Mouse (Mus musculus) mature B cell (primary cell): Measurements from ENCODE around the gene Tbc1d10a.
"Not testable (repeated sequence)": the region's sequence is repeated elsewhere in the genome, so short reads cannot be mapped to it uniquely, and the experiment has no call there.

ENCODE experiments used
- in situ Hi-C: fragments of 300-500 bp; cut with MboI; formaldehyde crosslinking; loops from 2 replicates; pipeline ENCODE4 v1.14.3; 2019

Gene Tbc1d10a

GRCm38 (mm10) chr11:4183511-4183910 is 3.1 kb upstream of the Tbc1d10a start:
- in situ Hi-C loops: no loop called here

GRCm38 (mm10) chr11:4184251-4184952 is 2.2 kb upstream of the Tbc1d10a start:
- in situ Hi-C loops: no loop called here

- in situ Hi-C loops: not testable (repeated sequence)
These were observed 1.1 kb upstream of the Tbc1d10a start for GRCm38 (mm10) chr11:4185480-4185879.

GRCm38 (mm10) chr11:4187318-4187700 is 720 bp downstream of the Tbc1d10a start:
- in situ Hi-C loops: no loop called here

- in situ Hi-C loops: no loop called here
These were observed 2.6 kb downstream of the Tbc1d10a start for GRCm38 (mm10) chr11:4189182-4189581.

- in situ Hi-C loops: no loop called here
These were observed 4.1 kb downstream of the Tbc1d10a start for GRCm38 (mm10) chr11:4190677-4191076.

GRCm38 (mm10) chr11:4192757-4193156 is 6.2 kb downstream of the Tbc1d10a start:
- in situ Hi-C loops: no loop called here

GRCm38 (mm10) chr11:4193420-4193819 is 6.8 kb downstream of the Tbc1d10a start:
- in situ Hi-C loops: no loop called here

- in situ Hi-C loops: no loop called here
These were observed 9.0 kb downstream of the Tbc1d10a start for GRCm38 (mm10) chr11:4195597-4196031.

GRCm38 (mm10) chr11:4196636-4197035 is 10.0 kb downstream of the Tbc1d10a start:
- in situ Hi-C loops: no loop called here

- in situ Hi-C loops: no loop called here
These were observed 11.1 kb downstream of the Tbc1d10a start for GRCm38 (mm10) chr11:4197691-4198090.

GRCm38 (mm10) chr11:4201981-4202700 is 15.6 kb downstream of the Tbc1d10a start:
- in situ Hi-C loops: no loop called here

GRCm38 (mm10) chr11:4202995-4203704 is 16.6 kb downstream of the Tbc1d10a start:
- in situ Hi-C loops: no loop called here

GRCm38 (mm10) chr11:4203705-4204074 is 17.1 kb downstream of the Tbc1d10a start:
- in situ Hi-C loops: no loop called here

- in situ Hi-C loops: no loop called here
These were observed 18.6 kb downstream of the Tbc1d10a start for GRCm38 (mm10) chr11:4205097-4205655.

- in situ Hi-C loops: no loop called here
These were observed 19.4 kb downstream of the Tbc1d10a start for GRCm38 (mm10) chr11:4205951-4206350.

- in situ Hi-C loops: no loop called here
These were observed 20.0 kb downstream of the Tbc1d10a start for GRCm38 (mm10) chr11:4206563-4206962.

- in situ Hi-C loops: no loop called here
These were observed 21.1 kb downstream of the Tbc1d10a start for GRCm38 (mm10) chr11:4207655-4208054.

- in situ Hi-C loops: no loop called here
These were observed 23.0 kb downstream of the Tbc1d10a start for GRCm38 (mm10) chr11:4209556-4209955.

- in situ Hi-C loops: no loop called here
These were observed 24.2 kb downstream of the Tbc1d10a start for GRCm38 (mm10) chr11:4210786-4211185.

- in situ Hi-C loops: no loop called here
These were observed 26.5 kb downstream of the Tbc1d10a start for GRCm38 (mm10) chr11:4213107-4213506.

- in situ Hi-C loops: no loop called here
These were observed 28.0 kb downstream of the Tbc1d10a start for GRCm38 (mm10) chr11:4214572-4214971.
